Mouse (Mus musculus): ENCODE measurements around the gene Mrvi1. TPM values are rescaled to one million over a fixed set of nuclear protein-coding genes. Genes with fewer than 3 reads are reported as not detected.
A peak's percentile ranks its signal among the peaks of the same experiment; 100 is the strongest.

Mrvi1 gene
- total RNA-seq (2015) (0.15 and 0.91 TPM in 2 replicates), total RNA-seq (2017) (not detected in 2 replicates)

DNA sequence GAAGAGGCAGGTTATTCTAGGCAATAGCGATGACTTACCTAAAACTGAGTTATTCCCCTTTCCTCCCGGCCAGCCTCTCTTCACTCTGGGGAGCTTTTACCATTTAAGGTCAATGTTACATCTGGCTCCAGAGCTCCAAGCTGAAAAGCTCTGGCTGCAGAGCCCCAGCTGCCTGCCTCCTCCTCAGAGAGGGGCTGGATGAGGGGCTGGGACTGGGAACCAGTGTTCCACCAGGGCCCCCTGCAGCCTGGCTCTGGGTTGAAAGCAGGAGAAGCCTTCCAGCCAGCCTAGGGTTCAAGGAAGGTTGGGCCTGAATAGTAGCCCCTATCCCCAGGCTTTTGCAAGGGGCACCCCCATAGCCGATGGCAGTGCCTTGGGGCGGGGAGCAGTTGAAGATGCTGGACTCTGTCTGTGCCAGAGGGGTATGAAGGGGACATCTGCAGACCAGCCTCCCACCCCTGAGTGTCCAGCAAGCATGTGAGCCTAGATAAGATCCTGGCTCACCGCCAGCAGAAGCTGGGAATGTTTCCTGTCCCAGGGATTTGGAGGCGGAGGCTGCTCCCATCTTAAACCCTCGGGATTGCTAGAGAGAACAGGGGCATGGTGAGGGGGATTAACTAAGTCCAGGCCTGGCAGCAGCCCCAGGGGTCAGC lies at the start of gene Mrvi1:
TSS of gene Mrvi1 (minus strand) at position 409 of the 653 bp plus-strand sequence.
- no peak for ATAC-seq (replicated peaks; ENCODE audit: poor library complexity)

DNA sequence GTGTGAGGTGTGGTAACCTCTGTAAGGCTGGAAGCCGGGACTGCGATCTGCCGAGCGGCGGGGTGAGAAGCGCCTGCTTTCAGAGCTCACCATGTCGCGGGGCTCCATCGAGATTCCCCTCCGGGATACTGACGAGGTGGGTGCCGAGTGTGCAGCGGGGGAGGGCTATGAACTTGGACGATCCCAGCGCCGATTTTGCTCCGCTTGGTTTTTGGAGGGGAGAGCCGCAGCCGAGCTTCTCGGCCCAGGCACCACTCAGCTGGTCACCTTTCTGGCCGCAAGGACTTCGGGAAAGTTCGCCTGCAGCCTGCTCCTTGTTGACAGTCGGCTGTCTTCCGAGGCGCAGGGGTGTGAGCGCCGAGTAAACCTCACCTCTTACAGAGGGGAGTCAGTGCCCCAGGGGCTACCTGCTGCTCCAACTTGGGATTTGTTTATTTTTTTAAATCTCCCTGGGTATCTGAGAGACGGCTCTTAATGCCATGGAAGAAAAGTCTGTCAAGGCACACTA lies 46.8 kb upstream of the Mrvi1 start:
- ATAC-seq (replicated peaks; ENCODE audit: poor library complexity), result peak; percentile 22

DNA sequence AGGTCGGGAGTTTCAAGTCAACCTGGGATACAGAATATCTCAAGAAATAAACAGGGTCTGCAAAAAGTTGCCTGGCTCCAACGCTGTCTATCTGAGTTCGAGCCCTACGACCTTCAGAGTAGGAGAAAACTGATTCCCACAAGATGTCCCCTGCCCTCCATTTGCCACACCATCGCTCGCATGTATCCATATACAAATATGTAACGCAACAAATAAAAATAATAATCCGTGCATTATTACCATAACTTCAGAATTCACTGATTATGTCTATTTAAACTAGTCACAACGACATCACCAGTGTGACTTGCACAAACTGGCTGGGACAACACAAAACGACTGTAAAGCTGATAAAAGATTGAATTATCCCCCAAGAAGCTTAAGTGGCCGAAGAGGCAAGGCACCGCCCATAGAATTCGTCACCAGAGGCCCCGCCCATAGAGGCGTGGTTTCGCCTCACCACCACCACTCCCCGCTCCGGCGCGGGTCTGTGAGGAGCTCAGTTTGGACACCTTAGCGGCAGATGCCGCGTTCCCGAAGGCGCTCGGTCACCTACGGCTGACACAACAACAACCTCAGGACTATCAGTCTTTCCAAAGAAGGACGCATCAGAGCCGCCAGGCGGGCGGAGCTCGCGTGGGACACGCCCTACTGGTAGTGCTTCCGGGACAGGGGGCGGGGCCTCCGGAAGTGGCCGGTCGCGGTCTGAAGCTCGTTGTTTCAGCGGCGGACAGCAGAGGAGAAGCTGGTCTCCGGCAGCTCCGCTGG lies 46.2 kb upstream of the Mrvi1 start, which contains the start of gene Ctr9:
TSS of gene Ctr9 (plus strand) at position 671 of the 765 bp plus-strand sequence.
- ATAC-seq (replicated peaks; ENCODE audit: poor library complexity), result peak; percentile 86

DNA sequence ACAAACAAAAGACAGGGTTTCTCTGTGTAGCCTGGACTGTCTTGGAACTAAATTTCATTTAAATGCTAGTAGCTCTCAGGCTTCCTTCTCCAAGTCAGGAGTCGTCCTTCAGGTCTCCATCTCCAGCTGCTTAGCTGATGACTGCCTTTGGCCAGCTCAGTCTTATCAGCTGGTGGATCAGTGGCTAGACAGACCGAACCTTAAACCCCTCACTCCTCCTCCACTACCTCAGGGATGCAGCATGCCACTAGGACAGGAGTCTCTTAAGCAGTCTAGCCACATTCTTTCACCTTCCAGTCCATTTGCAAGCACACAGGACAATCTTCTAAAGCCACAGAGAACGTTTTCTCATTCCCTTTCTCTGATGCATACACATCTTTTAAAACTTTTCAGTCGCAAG lies 42.7 kb upstream of the Mrvi1 start:
- ATAC-seq (replicated peaks; ENCODE audit: poor library complexity), result no peak

DNA sequence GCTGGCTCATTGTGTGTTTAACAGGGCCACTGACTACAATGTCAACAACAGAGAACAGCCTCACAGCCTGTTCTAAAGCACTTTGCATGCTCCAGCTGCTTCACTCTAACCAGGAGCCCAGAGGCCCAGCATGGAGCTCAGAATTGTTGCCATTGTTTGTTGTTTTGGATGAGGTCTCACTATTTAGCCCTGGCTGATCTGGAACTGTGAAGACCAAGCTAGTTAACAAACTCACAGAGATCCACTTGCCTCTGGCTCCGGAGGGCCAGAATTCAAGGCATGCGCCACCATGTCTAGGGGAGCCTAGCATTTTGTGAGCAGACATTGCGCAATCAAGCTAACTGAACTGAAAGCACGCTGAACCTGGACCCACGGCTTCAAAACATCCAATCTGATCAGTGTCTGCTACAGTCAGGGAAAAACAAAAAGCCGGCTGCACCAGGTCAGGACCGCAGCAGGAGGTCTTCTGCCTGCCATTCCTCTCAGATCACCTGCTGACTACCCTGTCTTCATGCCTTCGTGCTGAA lies 41.9 kb upstream of the Mrvi1 start:
- ATAC-seq (replicated peaks; ENCODE audit: poor library complexity), result no peak

DNA sequence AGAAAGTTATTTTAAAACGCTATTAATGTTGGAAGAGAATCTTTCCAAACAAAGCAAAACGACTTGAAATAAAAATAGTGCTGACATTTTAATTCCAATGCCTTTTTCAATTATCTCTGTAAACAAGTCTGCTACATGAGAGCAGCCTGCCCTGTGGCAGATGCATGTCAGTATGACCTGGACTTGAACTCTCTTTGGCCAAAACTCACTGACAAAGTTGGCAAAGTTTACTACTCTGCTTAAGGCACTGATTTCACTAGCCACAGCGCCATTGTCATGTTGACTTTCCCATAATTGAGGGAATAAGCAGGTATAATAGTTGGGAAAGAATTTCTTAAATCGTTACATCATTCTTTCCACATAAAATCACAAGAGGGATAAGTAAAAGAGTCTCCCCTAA lies 38.6 kb upstream of the Mrvi1 start:
- ATAC-seq (replicated peaks; ENCODE audit: poor library complexity), result no peak

DNA sequence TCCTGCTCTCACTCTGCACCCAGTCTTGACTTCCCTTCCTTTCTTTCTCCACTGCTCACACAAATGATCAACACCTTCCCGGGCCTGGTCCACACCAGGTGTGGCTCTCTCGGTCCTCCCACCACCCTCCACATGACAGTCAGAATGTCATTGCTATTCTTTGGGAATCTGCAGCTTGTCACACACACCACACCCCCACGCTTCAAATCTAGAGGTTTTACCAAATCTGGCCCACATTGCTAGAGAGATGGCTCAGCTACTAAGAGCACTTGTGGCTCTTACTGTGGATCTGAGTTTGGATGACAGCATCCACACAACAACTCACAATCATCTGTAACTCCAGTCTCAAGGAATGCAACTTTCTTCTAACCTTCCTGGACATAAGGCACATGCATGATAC lies 34.7 kb upstream of the Mrvi1 start:
- no peak for ATAC-seq (replicated peaks; ENCODE audit: poor library complexity)

DNA sequence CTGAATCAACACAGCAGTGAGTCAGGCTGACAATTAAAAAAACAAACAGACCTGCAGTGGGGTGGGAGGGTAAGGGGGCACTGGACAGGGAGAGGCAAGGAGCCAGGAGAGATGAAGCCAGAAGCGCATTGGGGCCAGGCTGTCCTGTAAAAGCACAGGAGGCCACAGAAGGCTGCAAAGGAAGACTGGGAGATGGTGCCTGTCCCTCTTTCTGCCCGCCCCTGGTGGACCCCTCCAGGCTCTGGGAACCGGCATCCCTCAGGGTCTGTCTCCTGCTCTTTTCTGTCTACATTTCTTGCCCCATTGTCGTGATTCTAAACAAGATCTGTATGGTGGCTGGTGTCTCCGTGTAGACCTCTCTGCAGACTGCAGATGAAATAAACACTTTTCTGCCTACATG lies 33.5 kb upstream of the Mrvi1 start:
- ATAC-seq (replicated peaks; ENCODE audit: poor library complexity), result no peak

DNA sequence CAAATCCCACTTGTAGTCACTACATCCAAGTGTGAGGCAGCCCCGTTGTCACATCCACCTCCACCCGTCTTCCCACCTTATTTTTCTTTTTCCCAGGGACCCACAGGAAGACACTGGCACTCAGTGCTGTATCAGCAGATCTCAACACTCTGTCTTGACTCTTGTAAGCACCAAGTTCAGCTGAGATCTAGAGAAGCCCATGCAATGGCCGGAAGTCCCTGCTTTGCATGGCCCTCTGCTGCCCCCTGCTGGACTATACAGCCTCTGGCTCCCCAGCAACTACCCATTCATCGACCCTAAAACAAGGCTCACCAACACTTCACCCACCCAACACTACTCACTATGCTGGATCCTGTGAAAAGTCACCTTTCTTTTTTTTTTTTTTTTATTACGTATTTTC lies 32.6 kb upstream of the Mrvi1 start:
- peak; percentile 96 for ATAC-seq (replicated peaks; ENCODE audit: poor library complexity)

DNA sequence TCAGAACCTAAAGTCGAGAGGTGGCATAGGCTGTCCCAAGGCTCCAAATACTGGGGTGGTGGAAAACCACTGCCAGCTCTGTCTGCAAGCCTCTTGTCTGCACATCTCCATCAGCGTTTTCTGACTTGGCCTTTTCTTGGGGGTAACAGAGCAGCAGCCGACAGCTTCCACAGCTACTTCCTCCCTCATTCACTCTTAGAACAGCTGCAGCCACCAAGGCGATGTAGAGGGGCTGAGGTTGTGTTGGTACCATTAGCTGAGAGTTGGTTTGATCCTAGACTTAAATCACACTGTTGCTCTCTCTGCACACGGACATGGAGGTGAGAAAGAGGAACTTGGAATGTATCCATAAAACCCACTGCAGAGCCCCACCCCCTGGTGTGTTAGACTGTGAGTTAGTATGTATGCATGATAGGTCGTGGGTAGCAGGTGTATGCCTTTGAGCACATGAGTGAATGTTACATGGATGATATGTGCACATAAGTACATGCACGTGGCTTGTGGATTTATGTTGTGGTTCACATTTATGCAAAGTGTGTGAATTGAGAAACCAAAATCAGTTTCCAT lies 31.9 kb upstream of the Mrvi1 start:
- ATAC-seq (replicated peaks; ENCODE audit: poor library complexity), result peak; percentile 69

DNA sequence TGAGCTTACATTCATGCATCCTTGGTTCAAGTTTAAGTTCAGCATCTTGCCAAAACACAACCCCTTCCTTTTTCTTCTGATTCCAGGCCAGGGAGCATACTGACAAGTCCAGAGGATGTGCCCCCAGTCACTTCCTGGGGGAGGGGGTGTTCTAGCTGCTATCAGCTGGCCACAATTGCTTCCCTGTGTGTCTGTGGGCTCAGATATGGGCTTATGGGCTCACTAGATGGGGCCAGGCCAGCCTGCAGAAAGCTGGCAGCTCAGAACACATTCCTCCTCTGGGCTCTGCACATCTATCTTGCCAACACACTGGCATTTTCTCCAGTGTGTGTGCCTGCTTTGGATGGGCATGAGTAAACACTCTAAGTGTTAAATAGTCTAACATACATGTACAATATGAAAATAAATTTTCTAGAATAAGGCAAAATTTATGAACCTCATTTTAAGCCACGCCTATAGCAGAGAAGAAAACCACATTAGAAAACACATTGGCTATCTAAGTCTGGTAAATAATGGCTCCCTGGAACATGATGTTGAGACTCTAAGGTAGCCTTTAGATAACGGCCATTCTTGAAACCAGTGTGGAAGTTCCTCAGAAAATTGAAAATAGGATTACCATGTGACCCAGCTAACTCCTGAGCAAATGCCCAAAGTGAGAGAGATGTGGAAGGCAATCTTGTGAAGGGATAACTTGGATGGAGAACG lies 22.0 kb upstream of the Mrvi1 start:
- peak; percentile 92 for ATAC-seq (replicated peaks; ENCODE audit: poor library complexity)

DNA sequence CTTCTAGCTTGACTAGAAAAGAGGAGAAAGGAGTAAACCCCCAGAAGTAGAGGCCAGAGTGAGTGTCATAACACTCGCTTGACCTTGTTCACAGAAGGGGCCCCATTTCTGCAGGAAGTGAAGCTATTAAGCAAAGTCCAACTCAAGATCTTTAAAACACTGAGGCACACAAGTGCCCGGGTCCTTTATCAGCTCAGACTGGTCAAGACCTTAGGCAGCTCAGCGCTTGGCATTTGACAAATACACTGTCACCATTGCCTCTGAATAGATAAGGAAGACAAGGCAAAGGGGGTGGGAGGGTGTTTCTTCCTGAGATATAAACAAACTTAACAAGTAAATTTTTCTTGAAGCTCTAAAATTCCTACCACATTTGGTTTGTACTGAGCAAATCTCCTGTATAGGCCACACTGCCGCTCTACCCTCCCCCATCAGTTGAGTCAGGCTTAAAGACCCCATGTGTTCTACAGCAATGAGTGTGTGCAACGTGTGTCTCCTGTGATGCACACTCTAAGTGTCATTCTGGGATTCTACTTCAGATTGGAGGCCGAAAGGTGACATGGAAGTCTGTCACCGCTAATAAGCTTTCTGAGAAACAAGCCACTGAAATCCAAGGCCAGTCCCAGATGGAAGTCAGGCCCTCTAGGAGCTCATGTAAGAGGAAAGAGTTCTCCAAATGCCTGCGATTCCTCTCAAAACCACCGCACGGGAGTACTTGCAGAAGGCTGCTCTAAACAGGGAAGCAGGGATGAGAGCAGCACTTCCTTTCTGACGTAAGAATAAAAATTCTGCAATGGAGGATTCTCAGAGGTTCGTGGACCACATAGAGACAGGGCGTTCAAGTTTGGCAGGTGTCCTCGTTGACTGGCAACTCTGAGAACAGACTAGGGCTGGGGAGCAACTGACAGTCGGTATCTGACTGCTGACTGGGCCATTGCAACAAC lies 16.9 kb upstream of the Mrvi1 start:
- peak; percentile 59 for ATAC-seq (replicated peaks; ENCODE audit: poor library complexity)

DNA sequence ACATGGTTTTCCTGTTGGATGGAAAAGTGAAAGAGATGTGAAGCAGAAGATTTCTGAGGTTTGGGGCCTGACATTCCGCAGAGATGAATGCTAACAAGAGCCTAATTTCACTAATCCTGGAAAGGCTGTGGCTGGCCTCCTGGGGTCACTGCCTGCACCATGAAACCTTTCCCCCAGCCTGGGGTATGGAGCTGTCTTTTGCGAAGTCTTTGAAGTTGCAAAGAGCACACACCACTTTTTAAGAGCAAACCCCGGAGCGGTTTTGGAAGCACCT lies 8.9 kb upstream of the Mrvi1 start:
- no peak for ATAC-seq (replicated peaks; ENCODE audit: poor library complexity)

DNA sequence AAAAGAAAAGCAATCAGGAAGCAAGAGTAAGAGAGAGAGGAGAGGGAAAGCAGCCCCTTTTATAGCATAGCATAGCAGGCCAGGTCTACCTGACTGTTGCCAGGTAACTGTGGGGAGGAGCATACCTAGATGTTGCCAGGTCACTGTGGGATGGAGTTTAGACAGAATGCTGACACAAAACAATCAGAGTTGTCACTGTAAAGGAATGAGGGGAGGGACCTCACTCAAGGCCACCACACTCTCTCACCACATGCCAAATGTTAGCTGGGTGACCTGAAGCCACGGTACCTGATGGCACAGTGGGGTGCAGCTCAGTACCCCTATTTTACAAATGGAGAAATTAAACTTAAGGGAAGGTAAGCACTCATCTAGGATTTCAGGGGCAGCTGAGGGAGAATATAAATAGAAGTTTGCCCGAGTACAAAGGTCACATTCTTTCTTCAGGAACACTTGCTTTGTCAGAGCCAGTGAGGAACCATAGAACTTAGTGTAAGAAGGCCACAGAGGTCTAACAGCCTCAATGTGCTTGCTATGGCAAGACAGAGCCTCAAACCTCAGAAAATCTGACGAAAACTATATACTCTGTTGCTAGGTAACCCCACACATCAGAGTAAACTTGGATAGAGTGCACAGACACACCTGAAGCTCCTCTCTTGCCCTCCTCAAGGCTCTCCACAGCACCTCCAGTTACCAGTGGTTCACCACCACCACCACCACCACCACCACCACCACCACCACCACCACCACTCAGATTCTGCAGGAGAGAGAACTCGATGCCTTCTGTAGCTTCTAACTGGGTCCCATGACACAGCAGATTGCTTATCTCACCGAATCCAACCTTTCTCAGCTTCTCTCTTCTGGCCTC lies 8.3 kb upstream of the Mrvi1 start:
- peak; percentile 59 for ATAC-seq (replicated peaks; ENCODE audit: poor library complexity)

DNA sequence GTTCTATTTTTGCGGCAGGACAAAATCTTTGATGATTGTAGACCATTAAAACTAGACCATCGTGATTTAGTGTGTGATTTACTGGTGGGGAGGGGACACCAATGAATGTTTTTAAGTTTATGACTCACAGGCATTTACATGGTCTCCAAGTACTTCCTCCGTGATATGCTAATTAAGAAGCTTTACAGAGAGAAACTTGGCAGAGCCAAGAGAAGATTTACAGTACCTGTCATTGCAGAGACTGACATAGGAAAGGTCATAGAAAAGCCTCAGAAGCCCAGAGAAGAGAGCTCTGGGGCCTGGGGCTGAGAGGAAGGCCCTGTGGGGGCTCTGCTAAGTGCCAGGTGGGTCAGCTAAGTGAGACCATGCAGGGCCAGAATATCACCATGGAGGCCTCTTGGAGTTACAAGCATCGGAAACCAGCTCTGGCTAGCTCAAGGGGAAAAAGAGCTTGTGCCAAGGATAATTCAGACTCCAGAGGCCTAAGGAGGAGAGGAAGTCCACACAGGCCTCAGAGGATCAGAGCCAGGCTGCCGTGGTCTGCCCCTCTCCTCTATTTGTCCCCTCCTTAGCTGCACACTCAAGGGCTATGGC lies 7.1 kb upstream of the Mrvi1 start:
- no peak for ATAC-seq (replicated peaks; ENCODE audit: poor library complexity)

DNA sequence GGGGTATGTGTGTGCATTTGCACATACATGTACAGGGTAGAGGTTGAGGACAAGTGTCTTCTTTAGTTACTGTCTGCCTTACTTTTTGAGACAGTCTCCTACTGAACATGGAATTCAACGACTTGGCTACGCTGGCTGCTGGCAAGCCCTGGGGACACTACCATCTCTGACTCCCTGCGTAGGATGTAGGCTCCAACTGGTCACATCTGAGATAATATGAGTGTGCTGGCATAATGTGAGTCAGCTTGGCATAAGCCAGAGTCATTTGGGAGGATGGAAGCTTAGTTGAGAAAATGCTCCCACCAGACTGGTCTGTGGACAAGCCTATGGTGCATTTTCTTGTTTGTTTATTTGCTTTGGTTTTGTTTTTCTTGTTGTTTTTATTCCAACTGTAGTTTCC lies 5.8 kb upstream of the Mrvi1 start:
- ATAC-seq (replicated peaks; ENCODE audit: poor library complexity), result no peak

DNA sequence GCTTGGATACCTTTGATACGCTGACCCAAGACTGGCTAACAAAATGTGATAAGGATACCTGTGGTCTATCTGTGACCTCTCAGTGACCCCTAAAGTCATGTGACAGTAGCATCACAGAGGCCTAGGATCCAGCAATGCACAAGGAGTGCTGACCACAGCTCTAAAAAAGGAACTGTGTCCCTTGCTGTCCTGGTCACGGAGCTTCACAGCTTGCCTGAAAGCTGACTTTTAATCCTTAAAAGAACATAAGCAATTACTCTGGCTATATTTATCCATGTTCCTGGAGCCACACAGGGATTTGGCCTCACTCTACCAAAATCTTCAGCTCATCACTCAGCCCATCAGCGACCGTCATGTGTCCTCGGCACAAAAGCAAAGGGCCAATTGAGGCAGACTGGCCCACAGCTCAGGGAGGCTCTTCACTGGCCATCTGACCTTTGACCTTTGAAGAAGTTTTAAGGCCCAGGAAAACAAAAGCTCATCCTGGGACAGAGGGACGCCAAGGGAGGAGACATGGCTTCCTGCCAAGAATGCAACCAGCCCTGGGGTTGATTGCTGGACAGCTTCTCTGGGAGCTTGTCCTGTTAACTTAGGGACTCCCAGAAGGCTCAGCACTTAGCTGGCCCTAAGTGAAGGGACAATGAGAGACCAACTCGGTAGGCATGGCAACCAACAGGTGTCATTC lies 3.5 kb upstream of the Mrvi1 start:
- no peak for ATAC-seq (replicated peaks; ENCODE audit: poor library complexity)

DNA sequence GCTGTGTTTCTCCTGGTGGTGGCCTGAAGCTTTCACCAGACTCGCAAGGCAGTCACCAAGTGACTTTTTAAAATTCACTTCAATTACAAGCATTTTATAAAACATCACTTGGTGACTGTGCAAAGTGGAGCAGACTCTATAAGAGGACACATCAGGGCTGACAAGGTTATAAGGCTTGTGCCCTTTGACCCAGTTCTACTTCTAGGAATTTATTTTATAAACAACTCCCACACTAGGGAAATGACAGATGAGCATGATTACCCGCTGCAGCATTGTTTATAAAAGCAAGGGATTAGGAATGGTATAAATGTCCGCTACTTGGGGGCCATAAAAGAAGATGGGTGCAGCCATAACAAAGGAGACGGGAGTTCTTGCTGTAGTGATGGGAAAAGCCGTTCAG lies 1.4 kb upstream of the Mrvi1 start:
- no peak for ATAC-seq (replicated peaks; ENCODE audit: poor library complexity)
